Mouse (Mus musculus): Measurements from ENCODE around the gene Ipo13. TPM values are rescaled to one million over a fixed set of nuclear protein-coding genes. Genes with fewer than 3 reads are reported as not detected.

Gene Ipo13
- polyA plus RNA-seq, 1 experiment from 2014 or later, result 62.8 TPM

- no peak for DNase-seq (ENCODE audit: low spot score)
- 61% methylated on average over 7 of the region's 7 CpGs for WGBS
- Histone ChIP-seq H3K36me3 (replicated peaks) (peaks cover 52% of the 10 kb centered on the region), H3K27me3 (replicated peaks; ENCODE audit: low read depth, poor library complexity, severe bottlenecking) (no peaks in the 10 kb centered on the region), H3K9me3 (no peaks in the 10 kb centered on the region), H3K27ac (replicated peaks) (no peak overlapping the region), H3K4me1 (peaks cover 38% of the 10 kb centered on the region), H3K4me3 (peak overlapping the region; percentile 88)
These were observed 2.0 kb downstream of the Ipo13 start for GRCm38 (mm10) chr4:117912685-117913273.

GRCm38 (mm10) chr4:117912131-117912561 lies 2.7 kb downstream of the Ipo13 start:
- Histone ChIP-seq H3K9me3 (no peaks in the 10 kb centered on the region), H3K36me3 (replicated peaks) (peaks cover 56% of the 10 kb centered on the region), H3K27ac (replicated peaks) (no peak overlapping the region), H3K4me1 (peaks cover 38% of the 10 kb centered on the region), H3K4me3 (peak overlapping the region; percentile 24; the same call in 1 of the 2 replicates), H3K27me3 (replicated peaks; ENCODE audit: low read depth, poor library complexity, severe bottlenecking) (no peaks in the 10 kb centered on the region)
- WGBS, result 91% methylated on average over 13 of the region's 13 CpGs
- no peak for DNase-seq (ENCODE audit: low spot score)

DNA sequence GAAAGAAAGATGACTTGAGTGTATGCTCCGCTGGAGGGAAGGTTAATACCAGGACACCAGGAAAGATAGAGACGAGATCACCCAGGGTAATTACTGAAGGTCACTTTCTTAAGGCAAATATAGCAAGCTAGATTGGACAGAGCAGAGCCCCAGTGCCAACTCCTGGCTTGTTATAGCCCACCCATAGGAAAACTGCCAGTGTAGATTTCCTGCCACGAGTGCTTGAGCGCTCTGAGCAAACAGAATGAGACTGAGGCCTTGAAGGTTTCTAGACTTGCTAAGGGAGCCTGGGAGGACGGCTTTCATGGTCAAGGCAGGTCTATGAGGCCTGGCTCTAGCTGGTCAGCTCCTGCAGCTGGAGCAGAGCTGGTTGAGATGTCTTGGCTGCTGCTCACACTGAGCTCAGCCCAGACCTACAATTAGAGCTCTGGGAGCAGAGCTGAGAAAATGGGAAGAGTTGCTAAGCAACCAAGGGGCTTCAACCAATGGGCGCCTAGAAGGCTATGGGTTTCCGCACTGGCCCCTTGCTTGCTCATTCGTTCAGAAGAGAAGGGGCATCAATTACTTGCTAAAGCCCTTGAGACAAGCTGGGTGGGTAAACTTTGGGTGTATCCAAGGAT lies 5.9 kb downstream of the Ipo13 start:
- DNase-seq (ENCODE audit: low spot score), result no peak
- no peak overlapping the region for H3K27ac ChIP-seq (replicated peaks)
- H3K9me3 ChIP-seq, result no peaks in the 10 kb centered on the region
- H3K36me3 ChIP-seq (replicated peaks), result peaks cover 85% of the 10 kb centered on the region
- H3K4me3 ChIP-seq, result no peak overlapping the region; the same call in 1 of the 2 replicates
- 79% methylated on average over 8 of the region's 8 CpGs for WGBS
- H3K27me3 ChIP-seq (replicated peaks; ENCODE audit: low read depth, poor library complexity, severe bottlenecking), result no peaks in the 10 kb centered on the region
- peaks cover 28% of the 10 kb centered on the region for H3K4me1 ChIP-seq

DNA sequence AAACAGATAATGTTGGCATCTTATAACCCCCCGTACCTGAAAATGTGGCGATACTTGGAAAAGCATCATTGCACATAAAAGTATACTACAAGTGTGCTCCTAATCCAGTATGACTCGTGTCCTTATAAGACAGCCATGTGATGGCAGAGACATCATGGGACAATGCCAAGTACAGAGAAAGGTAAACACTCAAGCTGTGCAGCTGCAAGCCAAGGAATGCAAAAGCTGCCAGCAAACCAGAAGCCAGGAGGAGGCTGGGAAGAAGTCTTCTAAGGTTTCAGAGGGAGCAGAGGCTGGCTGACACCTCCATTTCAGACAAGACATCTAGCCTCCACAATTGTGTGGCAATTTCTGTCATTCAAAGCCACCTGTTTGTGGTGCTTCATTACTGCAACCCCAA lies 8.6 kb downstream of the Ipo13 start:
- Histone ChIP-seq H3K9me3 (no peaks in the 10 kb centered on the region), H3K4me3 (no peak overlapping the region), H3K27ac (replicated peaks) (no peak overlapping the region), H3K4me1 (peaks cover 7% of the 10 kb centered on the region), H3K27me3 (replicated peaks; ENCODE audit: low read depth, poor library complexity, severe bottlenecking) (no peaks in the 10 kb centered on the region), H3K36me3 (replicated peaks) (peaks cover 95% of the 10 kb centered on the region)
- DNase-seq (ENCODE audit: low spot score), result no peak
- 91% methylated on average over 3 of the region's 3 CpGs for WGBS

DNA sequence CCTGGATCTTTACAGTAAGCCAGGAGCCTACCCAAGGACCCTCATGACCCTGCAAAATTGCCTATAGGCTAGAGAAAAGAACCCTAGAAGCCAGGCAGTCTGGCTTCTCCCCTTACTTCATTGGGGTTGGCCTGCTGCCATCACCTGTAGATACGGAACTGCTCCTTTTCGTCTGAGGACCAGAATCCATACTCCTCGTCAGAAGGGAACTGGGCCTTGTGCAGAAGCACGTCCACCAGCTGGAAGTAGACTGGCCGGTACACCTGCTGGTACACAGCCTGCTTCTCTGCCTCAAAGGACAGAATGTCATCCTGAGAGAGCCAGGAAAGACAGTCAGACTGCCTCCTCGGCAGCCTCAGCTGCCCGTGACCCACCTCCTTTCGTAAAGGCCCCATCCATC lies 10.0 kb downstream of the Ipo13 start:
- no peak for DNase-seq (ENCODE audit: low spot score)
- H3K4me1 ChIP-seq, result peaks cover 7% of the 10 kb centered on the region
- no peaks in the 10 kb centered on the region for H3K27me3 ChIP-seq (replicated peaks; ENCODE audit: low read depth, poor library complexity, severe bottlenecking)
- no peak overlapping the region for H3K4me3 ChIP-seq
- no peak overlapping the region for H3K27ac ChIP-seq (replicated peaks)
- H3K36me3 ChIP-seq (replicated peaks), result peaks cover 95% of the 10 kb centered on the region
- 93% methylated on average over 8 of the region's 8 CpGs for WGBS
- no peaks in the 10 kb centered on the region for H3K9me3 ChIP-seq

DNA sequence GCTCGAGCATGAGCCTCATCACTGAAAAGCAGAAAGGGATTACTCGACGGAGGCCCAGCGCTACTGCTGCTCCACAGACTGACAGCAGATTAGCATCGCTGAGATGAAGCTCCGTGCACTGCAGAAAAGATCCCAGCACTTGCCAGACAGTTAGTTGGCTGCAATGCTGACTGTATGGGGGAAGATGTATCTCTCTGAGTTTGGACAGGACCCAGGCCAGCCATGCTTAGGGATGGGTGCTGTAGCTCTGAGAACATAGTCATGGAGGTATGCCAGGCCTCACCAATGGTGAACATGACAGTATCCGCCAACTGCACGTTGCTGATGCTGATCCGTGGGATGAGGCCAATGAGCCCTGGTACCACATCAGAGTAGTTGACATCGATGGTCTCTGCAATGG lies 10.7 kb downstream of the Ipo13 start:
- H3K36me3 ChIP-seq (replicated peaks), result peaks cover 95% of the 10 kb centered on the region
- peaks cover 4% of the 10 kb centered on the region for H3K4me1 ChIP-seq
- 92% methylated on average over 10 of the region's 10 CpGs for WGBS
- DNase-seq (ENCODE audit: low spot score), result no peak
- H3K4me3 ChIP-seq, result no peak overlapping the region
- no peaks in the 10 kb centered on the region for H3K9me3 ChIP-seq
- no peak overlapping the region for H3K27ac ChIP-seq (replicated peaks)
- H3K27me3 ChIP-seq (replicated peaks; ENCODE audit: low read depth, poor library complexity, severe bottlenecking), result no peaks in the 10 kb centered on the region

- Histone ChIP-seq H3K36me3 (replicated peaks) (peaks cover 96% of the 10 kb centered on the region), H3K4me1 (no peaks in the 10 kb centered on the region)
These were observed 16.7 kb downstream of the Ipo13 start for GRCm38 (mm10) chr4:117898111-117898510.

GRCm38 (mm10) chr4:117896031-117896430 lies 18.8 kb downstream of the Ipo13 start:
- no peak for DNase-seq (ENCODE audit: low spot score)
- peaks cover 76% of the 10 kb centered on the region for H3K36me3 ChIP-seq (replicated peaks)
- 94% methylated on average over 6 of the region's 6 CpGs for WGBS
- no peaks in the 10 kb centered on the region for H3K9me3 ChIP-seq
- peaks cover 9% of the 10 kb centered on the region for H3K4me1 ChIP-seq
- H3K4me3 ChIP-seq, result no peak overlapping the region
- no peak overlapping the region for H3K27ac ChIP-seq (replicated peaks)
- no peaks in the 10 kb centered on the region for H3K27me3 ChIP-seq (replicated peaks; ENCODE audit: low read depth, poor library complexity, severe bottlenecking)

More at GRCm38 (mm10) chr4:117898111-117898510, 16.7 kb downstream of the Ipo13 start:
- no peaks in the 10 kb centered on the region for H3K9me3 ChIP-seq
- no peak for DNase-seq (ENCODE audit: low spot score)
- no peak overlapping the region for H3K27ac ChIP-seq (replicated peaks)
- H3K27me3 ChIP-seq (replicated peaks; ENCODE audit: low read depth, poor library complexity, severe bottlenecking), result no peaks in the 10 kb centered on the region
- WGBS, result 83% methylated on average over 3 of the region's 3 CpGs
- no peak overlapping the region for H3K4me3 ChIP-seq

DNA sequence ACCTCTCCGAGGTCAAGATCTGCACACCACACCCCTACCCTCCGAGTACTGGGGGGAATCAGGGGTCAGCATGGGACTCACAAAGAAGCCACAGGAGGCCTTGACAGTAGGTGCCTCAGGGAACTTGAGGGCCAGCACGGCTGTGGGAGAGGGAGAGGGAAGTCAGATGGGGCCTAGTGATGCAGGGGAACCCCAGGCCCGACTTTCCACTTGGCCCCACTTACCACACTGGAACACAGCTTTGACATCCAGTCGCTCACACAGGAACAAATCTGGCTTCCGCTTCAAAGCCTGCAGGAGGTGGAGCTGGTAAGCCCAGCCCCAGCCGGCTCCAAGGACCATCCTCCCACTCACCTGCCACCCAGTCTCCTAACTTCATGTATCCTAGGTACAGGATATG lies 19.5 kb downstream of the Ipo13 start:
- WGBS, result 80% methylated on average over 7 of the region's 7 CpGs
- Histone ChIP-seq H3K27ac (replicated peaks) (no peak overlapping the region), H3K4me1 (peaks cover 16% of the 10 kb centered on the region), H3K9me3 (no peaks in the 10 kb centered on the region), H3K4me3 (no peak overlapping the region), H3K27me3 (replicated peaks; ENCODE audit: low read depth, poor library complexity, severe bottlenecking) (no peaks in the 10 kb centered on the region), H3K36me3 (replicated peaks) (peaks cover 72% of the 10 kb centered on the region)
- DNase-seq (ENCODE audit: low spot score), result no peak

- no peaks in the 10 kb centered on the region for H3K27me3 ChIP-seq (replicated peaks; ENCODE audit: low read depth, poor library complexity, severe bottlenecking)
- H3K27ac ChIP-seq (replicated peaks), result no peak overlapping the region
- no peak overlapping the region for H3K4me3 ChIP-seq
- no peak for DNase-seq (ENCODE audit: low spot score)
- peaks cover 72% of the 10 kb centered on the region for H3K36me3 ChIP-seq (replicated peaks)
- H3K4me1 ChIP-seq, result peaks cover 16% of the 10 kb centered on the region
- no peaks in the 10 kb centered on the region for H3K9me3 ChIP-seq
- 89% methylated on average over 8 of the region's 8 CpGs for WGBS
These were observed 20.2 kb downstream of the Ipo13 start for GRCm38 (mm10) chr4:117894601-117895000.

DNA sequence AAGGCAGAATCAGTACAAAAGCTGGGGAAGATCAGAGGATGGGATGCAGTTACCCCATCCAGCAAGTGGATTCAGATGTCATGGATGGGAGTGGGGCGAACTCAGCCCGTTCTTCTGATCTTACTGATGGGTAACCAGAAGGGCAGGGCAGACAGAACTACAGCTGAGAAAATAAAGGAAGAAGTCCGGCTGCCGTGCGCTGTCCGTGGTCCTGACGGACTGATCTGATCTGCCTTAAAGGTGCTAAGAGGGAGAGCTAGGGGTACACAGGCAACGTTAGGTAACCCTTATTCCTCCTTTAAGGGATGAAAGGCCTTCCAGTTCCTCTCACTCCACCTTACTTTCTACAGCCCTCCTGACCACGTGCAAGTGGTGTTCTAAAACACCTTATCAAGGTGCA lies 21.4 kb downstream of the Ipo13 start:
- peak; percentile 75 for DNase-seq (ENCODE audit: low spot score)
- no peaks in the 10 kb centered on the region for H3K9me3 ChIP-seq
- no peak overlapping the region for H3K27ac ChIP-seq (replicated peaks)
- no peak overlapping the region for H3K4me3 ChIP-seq
- 18% methylated on average over 9 of the region's 9 CpGs for WGBS
- H3K4me1 ChIP-seq, result peaks cover 16% of the 10 kb centered on the region
- H3K36me3 ChIP-seq (replicated peaks), result peaks cover 71% of the 10 kb centered on the region
- H3K27me3 ChIP-seq (replicated peaks; ENCODE audit: low read depth, poor library complexity, severe bottlenecking), result no peaks in the 10 kb centered on the region

DNA sequence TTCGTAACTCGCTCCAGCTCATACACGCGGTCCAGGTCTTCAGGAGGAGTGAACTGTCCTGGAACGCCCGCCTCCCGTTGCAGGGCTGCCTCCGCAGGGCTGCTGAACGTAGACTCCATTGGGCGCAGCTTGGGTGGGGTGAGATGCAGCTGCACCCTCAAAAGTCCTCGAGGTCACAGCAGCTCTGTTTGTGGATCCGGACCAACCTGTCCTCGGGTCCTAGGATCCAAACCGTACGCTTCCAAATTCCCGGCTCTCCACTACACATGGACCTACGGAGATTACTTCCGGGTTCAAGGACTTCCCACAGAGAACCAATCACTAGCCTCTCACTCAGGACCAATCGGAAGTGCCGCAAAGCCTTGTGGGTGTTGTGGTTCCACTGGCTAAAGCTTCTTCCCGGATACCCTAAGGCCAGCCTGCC lies 23.0 kb downstream of the Ipo13 start, which contains the start of gene Dph2:
Gene Dph2 (minus strand): TSS at position 295 of the 424 bp plus-strand sequence.
- Histone ChIP-seq H3K4me3 (peak within 1 kb of the TSS; percentile 83), H3K36me3 (replicated peaks) (peaks cover 55% of the 10 kb centered on the region), H3K27me3 (replicated peaks; ENCODE audit: low read depth, poor library complexity, severe bottlenecking) (no peaks in the 10 kb centered on the region), H3K4me1 (peaks cover 22% of the 10 kb centered on the region), H3K27ac (replicated peaks) (no peak within 1 kb of the TSS), H3K9me3 (no peaks in the 10 kb centered on the region)
- under 1% methylated on average over 21 of the region's 21 CpGs for WGBS
- DNase-seq (ENCODE audit: low spot score), result peak; percentile 84

- Histone ChIP-seq H3K4me3 (peak overlapping the region; percentile 83), H3K27ac (replicated peaks) (no peak overlapping the region), H3K27me3 (replicated peaks; ENCODE audit: low read depth, poor library complexity, severe bottlenecking) (no peaks in the 10 kb centered on the region), H3K36me3 (replicated peaks) (peaks cover 48% of the 10 kb centered on the region), H3K4me1 (peaks cover 32% of the 10 kb centered on the region), H3K9me3 (no peaks in the 10 kb centered on the region)
- WGBS, result 83% methylated on average over 8 of the region's 8 CpGs
- no peak for DNase-seq (ENCODE audit: low spot score)
These were observed 24.0 kb downstream of the Ipo13 start for GRCm38 (mm10) chr4:117890750-117891149.
